Mouse (Mus musculus): Measurements from ENCODE around the gene Slc2a6. TPM values are rescaled to one million over a fixed set of nuclear protein-coding genes. Genes with fewer than 3 reads are reported as not detected.

Slc2a6 gene
- 0.51 and 0.64 TPM in 2 replicates for polyA plus RNA-seq (2014; fragmentation: Nextera tagmentation; extraction: Ambion mirVana)

- Histone ChIP-seq H3K9ac (ENCODE audit: low read depth, low read length) (no peak within 1 kb of the TSS), H3K4me1 (replicated peaks; ENCODE audit: control insufficient read depth, insufficient read depth, low read length) (0 out of 2 replicates have a peak, but pooled peaks cover 4% of the 10 kb centered on the region), H3K36me3 (ENCODE audit: control insufficient read depth, insufficient read depth, low read length) (no peaks in the 10 kb centered on the region), H3K4me3 (ENCODE audit: low read depth, low read length) (peak within 1 kb of the TSS; percentile 29), H3K27ac (ENCODE audit: low read depth, low read length) (no peak within 1 kb of the TSS), H3K9me3 (ENCODE audit: control insufficient read depth, low read length) (no peaks in the 10 kb centered on the region), H3K4me2 (peak within 1 kb of the TSS; percentile 53), H3K27me3 (replicated peaks; ENCODE audit: control insufficient read depth, insufficient read depth, low read length) (peaks cover 9% of the 10 kb centered on the region)
- ATAC-seq (replicated peaks; ENCODE audit: low FRiP score) (peak; percentile 96), DNase-seq (ENCODE audit: low spot score) (peak; percentile 75)
- 4% methylated on average over 38 of the region's 38 CpGs for WGBS
These were observed at the start of gene Slc2a6 for GRCm38 (mm10) chr2:27027618-27028436. Gene Slc2a6, minus strand, starts transcription at chr2:27027998.

- H3K27me3 ChIP-seq (replicated peaks; ENCODE audit: control insufficient read depth, insufficient read depth, low read length) = peaks cover 11% of the 10 kb centered on the region; the same call in 1 of the 2 replicates
- H3K27ac ChIP-seq (ENCODE audit: low read depth, low read length) = no peak overlapping the region
- ATAC-seq (replicated peaks; ENCODE audit: low FRiP score) (no peak), DNase-seq (ENCODE audit: low spot score) (no peak)
- no peaks in the 10 kb centered on the region for H3K9me3 ChIP-seq (ENCODE audit: control insufficient read depth, low read length)
- H3K4me3 ChIP-seq (ENCODE audit: low read depth, low read length) = no peak overlapping the region
- H3K4me1 ChIP-seq (replicated peaks; ENCODE audit: control insufficient read depth, insufficient read depth, low read length) = peaks cover 8% of the 10 kb centered on the region
- no peak overlapping the region for H3K4me2 ChIP-seq
- H3K9ac ChIP-seq (ENCODE audit: low read depth, low read length) = no peak overlapping the region
- 68% methylated on average over 3 of the region's 3 CpGs for WGBS
- no peaks in the 10 kb centered on the region for H3K36me3 ChIP-seq (ENCODE audit: control insufficient read depth, insufficient read depth, low read length)
These were observed 47.7 kb upstream of the Slc2a6 start for GRCm38 (mm10) chr2:27075485-27075884.

- no peak overlapping the region for H3K4me2 ChIP-seq
- WGBS = 81% methylated on average over 4 of the region's 4 CpGs
- no peak overlapping the region for H3K9ac ChIP-seq (ENCODE audit: low read depth, low read length)
- H3K36me3 ChIP-seq (ENCODE audit: control insufficient read depth, insufficient read depth, low read length) = no peaks in the 10 kb centered on the region
- no peaks in the 10 kb centered on the region for H3K9me3 ChIP-seq (ENCODE audit: control insufficient read depth, low read length)
- ATAC-seq (replicated peaks; ENCODE audit: low FRiP score) (no peak), DNase-seq (ENCODE audit: low spot score) (no peak)
- H3K4me3 ChIP-seq (ENCODE audit: low read depth, low read length) = no peak overlapping the region
- peaks cover 9% of the 10 kb centered on the region; the same call in 1 of the 2 replicates for H3K27me3 ChIP-seq (replicated peaks; ENCODE audit: control insufficient read depth, insufficient read depth, low read length)
- no peak overlapping the region for H3K27ac ChIP-seq (ENCODE audit: low read depth, low read length)
- peaks cover 8% of the 10 kb centered on the region for H3K4me1 ChIP-seq (replicated peaks; ENCODE audit: control insufficient read depth, insufficient read depth, low read length)
These were observed 47.0 kb upstream of the Slc2a6 start for GRCm38 (mm10) chr2:27074804-27075203.

- Histone ChIP-seq H3K9ac (ENCODE audit: low read depth, low read length) (no peak overlapping the region), H3K27ac (ENCODE audit: low read depth, low read length) (no peak overlapping the region), H3K9me3 (ENCODE audit: control insufficient read depth, low read length) (no peaks in the 10 kb centered on the region), H3K4me1 (replicated peaks; ENCODE audit: control insufficient read depth, insufficient read depth, low read length) (no peaks in the 10 kb centered on the region; the same call in 1 of the 2 replicates), H3K4me2 (no peak overlapping the region), H3K36me3 (ENCODE audit: control insufficient read depth, insufficient read depth, low read length) (no peaks in the 10 kb centered on the region), H3K4me3 (ENCODE audit: low read depth, low read length) (no peak overlapping the region), H3K27me3 (replicated peaks; ENCODE audit: control insufficient read depth, insufficient read depth, low read length) (no peaks in the 10 kb centered on the region)
- no peak for DNase-seq (ENCODE audit: low spot score)
- ATAC-seq (replicated peaks; ENCODE audit: low FRiP score) = no peak
- WGBS = 63% methylated on average over 4 of the region's 4 CpGs
These were observed 45.6 kb upstream of the Slc2a6 start for GRCm38 (mm10) chr2:27073407-27073806.

GRCm38 (mm10) chr2:27071978-27072377, 44.2 kb upstream of the Slc2a6 start, which contains the start of gene Mymk:
Gene Mymk, minus strand, starts transcription at chr2:27072179.
- ATAC-seq (replicated peaks; ENCODE audit: low FRiP score) (no peak), DNase-seq (ENCODE audit: low spot score) (no peak)
- Histone ChIP-seq H3K27me3 (replicated peaks; ENCODE audit: control insufficient read depth, insufficient read depth, low read length) (no peaks in the 10 kb centered on the region), H3K27ac (ENCODE audit: low read depth, low read length) (no peak within 1 kb of the TSS), H3K36me3 (ENCODE audit: control insufficient read depth, insufficient read depth, low read length) (no peaks in the 10 kb centered on the region), H3K9me3 (ENCODE audit: control insufficient read depth, low read length) (no peaks in the 10 kb centered on the region), H3K4me3 (ENCODE audit: low read depth, low read length) (no peak within 1 kb of the TSS), H3K4me2 (no peak within 1 kb of the TSS), H3K9ac (ENCODE audit: low read depth, low read length) (no peak within 1 kb of the TSS), H3K4me1 (replicated peaks; ENCODE audit: control insufficient read depth, insufficient read depth, low read length) (no peaks in the 10 kb centered on the region; the same call in 1 of the 2 replicates)
- 86% methylated on average over 2 of the region's 2 CpGs for WGBS

GRCm38 (mm10) chr2:27071137-27071536, 43.3 kb upstream of the Slc2a6 start:
- DNase-seq (ENCODE audit: low spot score) (no peak), ATAC-seq (replicated peaks; ENCODE audit: low FRiP score) (no peak)
- no peak overlapping the region for H3K9ac ChIP-seq (ENCODE audit: low read depth, low read length)
- peaks cover 3% of the 10 kb centered on the region for H3K27me3 ChIP-seq (replicated peaks; ENCODE audit: control insufficient read depth, insufficient read depth, low read length)
- no peak overlapping the region for H3K27ac ChIP-seq (ENCODE audit: low read depth, low read length)
- no peaks in the 10 kb centered on the region for H3K9me3 ChIP-seq (ENCODE audit: control insufficient read depth, low read length)
- WGBS = 56% methylated on average over 4 of the region's 4 CpGs
- no peak overlapping the region for H3K4me2 ChIP-seq
- no peak overlapping the region for H3K4me3 ChIP-seq (ENCODE audit: low read depth, low read length)
- H3K4me1 ChIP-seq (replicated peaks; ENCODE audit: control insufficient read depth, insufficient read depth, low read length) = no peaks in the 10 kb centered on the region; the same call in 1 of the 2 replicates
- H3K36me3 ChIP-seq (ENCODE audit: control insufficient read depth, insufficient read depth, low read length) = no peaks in the 10 kb centered on the region

GRCm38 (mm10) chr2:27070247-27070813, 42.5 kb upstream of the Slc2a6 start:
- Histone ChIP-seq H3K4me3 (ENCODE audit: low read depth, low read length) (no peak overlapping the region), H3K4me1 (replicated peaks; ENCODE audit: control insufficient read depth, insufficient read depth, low read length) (no peaks in the 10 kb centered on the region; the same call in 1 of the 2 replicates), H3K4me2 (no peak overlapping the region), H3K9me3 (ENCODE audit: control insufficient read depth, low read length) (no peaks in the 10 kb centered on the region), H3K27me3 (replicated peaks; ENCODE audit: control insufficient read depth, insufficient read depth, low read length) (peaks cover 3% of the 10 kb centered on the region), H3K36me3 (ENCODE audit: control insufficient read depth, insufficient read depth, low read length) (no peaks in the 10 kb centered on the region), H3K9ac (ENCODE audit: low read depth, low read length) (no peak overlapping the region), H3K27ac (ENCODE audit: low read depth, low read length) (no peak overlapping the region)
- WGBS = 81% methylated on average over 2 of the region's 2 CpGs
- DNase-seq (ENCODE audit: low spot score) (no peak), ATAC-seq (replicated peaks; ENCODE audit: low FRiP score) (no peak)

- Histone ChIP-seq H3K4me2 (no peak overlapping the region), H3K36me3 (ENCODE audit: control insufficient read depth, insufficient read depth, low read length) (no peaks in the 10 kb centered on the region), H3K27me3 (replicated peaks; ENCODE audit: control insufficient read depth, insufficient read depth, low read length) (peaks cover 3% of the 10 kb centered on the region), H3K9ac (ENCODE audit: low read depth, low read length) (no peak overlapping the region), H3K4me1 (replicated peaks; ENCODE audit: control insufficient read depth, insufficient read depth, low read length) (no peaks in the 10 kb centered on the region), H3K9me3 (ENCODE audit: control insufficient read depth, low read length) (no peaks in the 10 kb centered on the region), H3K27ac (ENCODE audit: low read depth, low read length) (no peak overlapping the region), H3K4me3 (ENCODE audit: low read depth, low read length) (no peak overlapping the region)
- ATAC-seq (replicated peaks; ENCODE audit: low FRiP score) = no peak
- WGBS = 49% methylated on average over 3 of the region's 3 CpGs
- no peak for DNase-seq (ENCODE audit: low spot score)
These were observed 41.8 kb upstream of the Slc2a6 start for GRCm38 (mm10) chr2:27069646-27070045.

Measured in liver, embryonic 11.5 days (tissue).